Mouse (Mus musculus) small intestine, adult 2 months (tissue): Measurements from ENCODE around the gene Lat2.

Source experiments
- CTCF ChIP-seq: fragments of 200-500 bp; IDR thresholded peaks from 2 replicates; pipeline ENCODE4 v1.5.1; 2012; ENCODE audit warnings: low read depth, mild to moderate bottlenecking, control low read depth, inconsistent platforms, low read length, moderate library complexity, mixed read lengths; ENCODE audit not compliant: insufficient replicate concordance, insufficient read length; ENCODE audit errors: extremely low read depth
- POLR2A ChIP-seq: fragments of 200-500 bp; IDR thresholded peaks from 2 replicates; pipeline ENCODE4 v1.6.1; 2012; ENCODE audit warnings: low read depth, mild to moderate bottlenecking, control low read depth, inconsistent platforms, low read length, moderate library complexity

DNA sequence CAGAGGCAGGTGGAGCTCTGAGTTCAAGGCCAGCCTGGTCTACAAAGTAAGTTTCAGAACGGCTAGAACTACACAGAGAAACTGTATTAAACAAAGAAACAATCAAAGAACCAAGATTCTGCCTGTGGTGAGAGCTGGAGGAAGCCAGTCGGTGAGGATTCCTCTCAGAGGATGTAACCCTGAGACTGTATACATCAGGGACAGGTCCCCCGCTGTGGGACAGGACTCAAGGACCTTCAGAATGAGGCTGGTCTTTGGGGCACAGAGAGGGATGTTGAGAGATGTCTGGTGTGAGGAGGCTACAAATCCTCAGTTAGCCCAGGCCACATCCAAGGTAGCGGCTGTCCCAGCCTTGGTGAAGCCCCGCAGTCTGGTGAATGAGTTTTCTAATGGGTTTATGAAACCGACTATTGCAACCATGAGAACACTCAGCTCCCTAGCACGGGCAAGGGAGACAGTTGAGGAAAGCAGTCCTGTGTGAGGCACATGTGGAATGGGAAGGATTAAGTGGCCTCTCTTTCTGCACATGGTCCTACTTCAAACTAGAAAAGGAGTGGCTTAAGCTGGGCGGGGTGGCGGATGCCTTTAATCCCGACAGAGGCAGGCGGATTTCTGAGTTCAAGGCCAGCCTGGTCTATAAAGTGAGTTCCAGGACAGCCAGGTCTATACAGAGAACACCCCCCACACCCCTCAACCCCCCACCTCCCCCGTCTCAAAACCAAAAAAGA is 4.7 kb downstream of the Lat2 start:
- no peak for TF ChIP-seq POLR2A
- TF ChIP-seq CTCF = no peak
